Mouse (Mus musculus): ENCODE data around the gene Pramef17. TPM values are rescaled to one million over a fixed set of nuclear protein-coding genes. Genes with fewer than 3 reads are reported as not detected.

Gene Pramef17
- not detected in 2 replicates for polyA plus RNA-seq (2015; fragmentation: Nextera tagmentation; extraction: Ambion mirVana)

DNA sequence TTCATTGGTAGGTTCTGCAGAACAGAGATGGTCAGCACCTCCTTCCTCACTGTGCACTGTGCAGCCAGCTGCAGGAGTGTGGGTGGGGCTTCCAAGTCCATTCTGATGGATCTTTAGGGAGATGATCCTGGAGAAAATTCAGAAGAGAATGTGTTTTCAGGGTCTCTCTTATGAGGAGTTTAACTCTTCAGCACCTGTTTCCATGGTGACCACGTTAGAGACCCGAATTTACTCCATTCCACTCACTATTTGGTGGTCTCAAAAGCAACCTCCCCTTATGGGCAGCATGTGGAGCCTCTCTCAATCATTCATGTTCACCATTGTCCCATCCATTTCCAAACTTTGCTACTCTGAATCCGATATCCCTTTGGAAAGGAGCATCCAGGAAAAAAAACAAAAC lies at the start of gene Pramef17:
TSS of gene Pramef17 (minus strand) at position 101 of the 400 bp plus-strand sequence.

DNA sequence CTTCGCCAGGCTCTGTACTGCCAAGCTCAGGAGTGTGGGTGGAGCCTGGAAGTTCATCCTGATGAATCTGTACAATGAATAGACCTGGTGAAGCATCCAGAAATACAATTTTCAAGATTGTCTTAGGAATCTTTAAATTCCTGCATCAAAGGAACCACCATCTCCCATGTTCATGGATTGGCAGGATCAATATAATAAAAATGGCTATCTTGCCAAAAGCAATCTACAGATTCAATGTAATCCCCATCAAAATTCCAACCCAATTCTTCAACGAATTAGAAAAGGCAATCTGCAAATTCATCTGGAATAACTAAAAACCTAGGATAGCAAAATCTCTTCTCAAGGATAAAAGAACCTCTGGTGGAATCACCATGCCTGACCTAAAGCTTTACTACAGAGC lies 27.3 kb downstream of the Pramef17 start, which contains the start of gene Gm13101:
TSS of gene Gm13101 (minus strand) at position 101 of the 400 bp plus-strand sequence.

GRCm38 (mm10) chr4:143950916-143951315 lies 43.3 kb downstream of the Pramef17 start, which contains the start of gene Pramef25:
Gene Pramef25, minus strand, starts transcription at chr4:143951016.

Other genes with a start within 250 kb of the Pramef17 start
- not detected in 2 replicates for gene Gm13023, start 205.0 kb downstream of the Pramef17 start, polyA plus RNA-seq (2015; fragmentation: Nextera tagmentation; extraction: Ambion mirVana)
- gene Gm13084, start 178.3 kb downstream of the Pramef17 start, polyA plus RNA-seq (2015; fragmentation: Nextera tagmentation; extraction: Ambion mirVana) = not detected in 2 replicates
- gene Gm13103, start 147.9 kb downstream of the Pramef17 start, polyA plus RNA-seq (2015; fragmentation: Nextera tagmentation; extraction: Ambion mirVana) = not detected in 2 replicates
- gene Pramef6, start 94.0 kb downstream of the Pramef17 start, polyA plus RNA-seq (2015; fragmentation: Nextera tagmentation; extraction: Ambion mirVana) = not detected in 2 replicates
- gene Pramef25, start 43.4 kb downstream of the Pramef17 start, polyA plus RNA-seq (2015; fragmentation: Nextera tagmentation; extraction: Ambion mirVana) = not detected in 2 replicates
- not detected in 2 replicates for gene Gm13101, start 27.4 kb downstream of the Pramef17 start, polyA plus RNA-seq (2015; fragmentation: Nextera tagmentation; extraction: Ambion mirVana)
- not detected in 2 replicates for gene Pramel4, start 64.8 kb upstream of the Pramef17 start, polyA plus RNA-seq (2015; fragmentation: Nextera tagmentation; extraction: Ambion mirVana)
- gene Gm13102, start 112.1 kb upstream of the Pramef17 start, polyA plus RNA-seq (2015; fragmentation: Nextera tagmentation; extraction: Ambion mirVana) = not detected in 2 replicates
- gene Oog3, start 168.3 kb upstream of the Pramef17 start, polyA plus RNA-seq (2015; fragmentation: Nextera tagmentation; extraction: Ambion mirVana) = not detected in 2 replicates
- gene Oog2, start 196.3 kb upstream of the Pramef17 start, polyA plus RNA-seq (2015; fragmentation: Nextera tagmentation; extraction: Ambion mirVana) = not detected in 2 replicates
- not detected in 2 replicates for gene C87977, start 218.9 kb upstream of the Pramef17 start, polyA plus RNA-seq (2015; fragmentation: Nextera tagmentation; extraction: Ambion mirVana)